Mouse (Mus musculus) heart, postnatal 36 days (tissue): Measurements from ENCODE around the gene Rsph3b. TPM values are rescaled to one million over a fixed set of nuclear protein-coding genes. Genes with fewer than 3 reads are reported as not detected.
"Not testable (repeated sequence)": the region's sequence is repeated elsewhere in the genome, so short reads cannot be mapped to it uniquely, and the experiment has no call there.

Source experiments
- DNase-seq, 2 experiments: peaks; one replicate each; pipeline ENCODE4 v3.0.0; 2021 to 2022
- intact Hi-C: fragments of 180-260 bp; cut with DNase I; formaldehyde crosslinking; loops from one replicate; pipeline ENCODE4 v1.15.1; 2025
- total RNA-seq, 2 experiments: library from RNA; stranded (reverse); gene quantifications; 2 replicates each; pipeline ENCODE4 v1.2.3; 2021

Rsph3b gene
- 10 to 100 TPM; 58.5 to 59.3 TPM for total RNA-seq

DNA sequence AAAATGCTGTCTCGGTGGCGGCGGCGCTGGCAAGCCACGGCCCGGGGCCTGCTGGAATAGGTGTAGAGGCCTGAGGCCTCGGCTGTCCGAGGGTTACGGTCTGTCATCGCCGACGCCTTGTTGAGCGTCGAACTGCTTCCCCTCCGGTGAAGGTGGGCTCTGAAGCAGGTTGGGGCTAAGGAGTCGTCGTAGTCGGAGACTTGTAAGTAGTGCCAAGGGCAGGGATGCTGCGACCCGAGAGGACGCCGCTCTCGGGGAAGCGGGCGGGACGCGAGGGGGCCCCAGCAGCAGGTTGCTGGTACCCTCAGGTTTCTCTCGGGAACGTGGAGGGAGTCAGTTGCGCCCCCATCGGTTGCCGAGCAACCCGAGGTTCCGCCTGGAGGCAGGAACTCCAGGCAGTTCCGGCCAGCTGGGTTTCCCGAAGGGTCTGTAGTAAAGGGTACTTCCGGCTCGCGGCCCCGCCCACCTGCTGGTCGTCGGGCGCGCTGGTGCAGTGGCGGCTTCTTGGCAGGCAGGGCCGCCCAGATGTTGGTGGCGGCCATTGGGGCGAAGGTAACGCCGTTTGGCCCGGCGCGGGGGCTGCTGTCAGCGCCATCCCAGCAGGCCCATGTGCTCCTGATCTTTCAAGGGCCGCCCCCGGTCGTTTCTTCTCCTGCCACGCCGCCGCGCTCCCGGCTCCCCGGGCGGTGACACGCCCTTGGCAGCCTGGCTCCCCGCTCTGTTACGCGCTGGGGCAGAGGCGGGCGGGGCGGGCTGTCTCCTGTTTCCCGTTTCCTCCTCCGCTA is at the start of gene Rsph3b:
Gene Rsph3b (minus strand): TSS at position 699 of the 785 bp plus-strand sequence.
- DNase-seq = peak; percentile 78 to 88
- intact Hi-C loops = not testable (repeated sequence)

DNA sequence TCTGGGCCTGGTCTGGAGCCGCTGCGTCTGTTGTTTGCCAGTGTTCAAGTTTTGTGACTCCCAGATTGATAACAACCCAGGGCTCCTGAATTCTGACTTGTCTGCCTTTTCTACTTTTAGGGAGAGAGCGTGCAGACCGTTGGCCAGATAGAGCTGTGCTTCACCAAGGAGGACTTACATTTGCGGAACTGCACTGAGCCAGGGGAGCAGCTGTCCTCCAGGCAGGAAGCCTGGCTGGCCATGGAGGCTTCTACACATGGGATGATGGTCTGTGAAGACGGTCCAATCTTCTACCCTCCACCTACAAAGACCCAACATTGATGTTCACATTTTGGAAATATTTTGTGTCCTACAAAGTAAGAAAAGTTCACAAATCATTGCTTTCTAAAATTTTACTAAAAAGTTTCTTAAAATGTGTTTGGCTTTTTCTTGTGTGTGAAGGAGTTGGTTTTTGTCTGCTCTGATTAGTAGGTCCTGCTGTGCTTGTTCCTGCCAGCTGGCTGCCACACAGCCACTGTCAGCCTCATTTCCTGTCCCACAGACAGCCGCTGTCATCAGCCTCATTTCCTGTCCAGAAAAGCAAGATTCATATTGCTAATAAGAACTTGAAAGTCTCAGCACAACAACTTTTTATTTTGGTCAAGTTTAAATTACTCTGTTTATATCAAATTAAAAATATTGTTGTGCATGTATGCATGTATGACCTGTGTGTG is 49.5 kb upstream of the Rsph3b start:
- DNase-seq, intact Hi-C loops: not testable (repeated sequence)

DNA sequence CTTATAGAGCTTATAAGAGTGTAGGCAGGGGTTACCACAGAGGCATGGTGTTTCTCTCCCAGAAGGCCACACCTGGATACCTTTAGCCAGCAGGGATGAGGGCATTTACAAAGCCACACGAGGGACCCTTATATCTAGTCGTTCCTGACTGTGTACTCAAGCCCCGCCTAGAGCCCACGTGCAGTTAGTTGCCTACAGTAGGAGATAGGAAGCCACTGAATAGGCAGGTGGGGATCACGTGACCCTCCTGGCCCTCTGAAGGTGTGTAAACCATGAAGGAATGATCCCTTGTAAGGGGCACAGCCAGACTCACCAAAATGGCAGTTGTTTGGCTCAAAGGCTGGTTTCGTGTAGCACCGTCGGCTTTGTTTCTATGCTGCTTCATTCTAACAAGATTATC is 48.3 kb upstream of the Rsph3b start:
- intact Hi-C loops, DNase-seq: not testable (repeated sequence)

DNA sequence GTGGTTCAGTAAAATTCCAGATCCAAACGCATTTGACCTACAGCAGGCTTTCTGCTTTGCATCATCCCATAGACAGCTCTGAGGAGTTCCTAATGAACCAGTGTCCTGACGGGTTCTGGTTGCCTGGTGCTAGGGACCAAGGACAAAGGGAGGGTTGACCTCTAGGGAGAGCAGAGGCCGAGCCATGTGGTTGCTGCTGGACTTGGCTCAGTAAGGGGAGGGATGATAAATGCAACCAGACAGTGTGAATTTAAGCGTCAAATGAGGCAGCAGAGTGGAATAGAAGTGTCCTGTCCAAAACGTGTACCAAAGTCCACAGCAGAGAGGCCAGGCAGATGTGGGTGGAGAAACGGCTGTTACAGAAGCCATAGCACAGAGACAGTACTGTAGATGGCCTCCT is 47.0 kb upstream of the Rsph3b start:
- intact Hi-C loops, DNase-seq: not testable (repeated sequence)

DNA sequence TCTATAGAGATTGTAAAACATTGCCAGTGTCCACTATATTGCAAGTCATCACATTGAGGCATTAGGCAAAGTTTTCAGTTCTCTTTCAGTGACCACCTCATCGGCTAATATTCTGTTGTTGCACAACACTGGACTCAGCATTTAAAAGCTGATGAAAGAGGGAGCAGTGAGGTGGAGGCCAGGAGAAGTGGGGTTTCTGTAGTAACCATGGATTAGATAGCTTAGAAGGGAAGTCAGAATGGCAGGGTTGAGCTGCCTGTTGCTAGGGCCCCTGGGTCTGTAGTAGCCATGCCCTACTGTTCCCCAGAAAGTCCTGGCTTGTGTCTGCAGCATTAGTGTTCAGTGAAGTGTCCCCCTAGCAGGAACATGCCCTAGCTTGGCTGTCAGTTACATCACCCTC is 37.6 kb upstream of the Rsph3b start:
- DNase-seq, intact Hi-C loops: not testable (repeated sequence)

DNA sequence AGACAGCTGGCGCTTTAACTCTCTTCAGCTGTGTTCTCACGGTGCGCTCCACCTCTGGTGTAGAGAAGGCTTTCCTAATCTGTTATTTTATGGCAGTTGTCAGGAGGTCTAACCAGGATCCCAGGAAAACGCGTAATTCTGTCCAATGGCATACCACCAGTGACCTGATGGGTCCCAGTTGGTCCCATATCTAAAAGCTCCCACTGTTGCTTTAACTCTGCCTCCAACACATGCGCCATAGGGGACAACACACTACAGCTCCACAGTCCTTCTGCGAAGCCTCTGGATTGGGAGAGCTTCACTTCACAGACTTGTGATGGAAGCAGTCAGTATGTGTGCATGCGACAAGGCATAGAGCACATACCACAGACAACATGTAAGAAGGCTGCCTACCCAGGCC is 31.7 kb upstream of the Rsph3b start:
- DNase-seq, intact Hi-C loops: not testable (repeated sequence)

DNA sequence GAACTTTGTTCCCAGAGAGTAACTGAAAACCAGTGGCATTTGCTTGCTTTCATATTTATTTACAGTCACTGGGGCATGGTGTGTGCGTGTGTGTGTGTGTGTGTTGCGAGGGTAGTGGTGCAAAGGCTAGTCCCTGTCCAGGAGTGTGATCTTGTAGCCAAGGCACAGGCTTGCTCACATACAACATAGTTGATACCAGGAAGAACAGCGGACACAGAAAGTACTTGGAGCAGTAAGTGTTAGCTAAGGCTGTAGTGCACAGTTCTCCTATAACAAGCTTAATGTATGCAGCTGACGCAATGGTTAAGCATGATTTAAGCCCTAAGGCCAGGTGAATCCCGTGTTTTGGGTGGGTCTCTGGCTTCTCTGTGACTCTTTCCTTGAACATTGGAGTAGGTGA is 30.9 kb upstream of the Rsph3b start:
- DNase-seq, intact Hi-C loops: not testable (repeated sequence)

DNA sequence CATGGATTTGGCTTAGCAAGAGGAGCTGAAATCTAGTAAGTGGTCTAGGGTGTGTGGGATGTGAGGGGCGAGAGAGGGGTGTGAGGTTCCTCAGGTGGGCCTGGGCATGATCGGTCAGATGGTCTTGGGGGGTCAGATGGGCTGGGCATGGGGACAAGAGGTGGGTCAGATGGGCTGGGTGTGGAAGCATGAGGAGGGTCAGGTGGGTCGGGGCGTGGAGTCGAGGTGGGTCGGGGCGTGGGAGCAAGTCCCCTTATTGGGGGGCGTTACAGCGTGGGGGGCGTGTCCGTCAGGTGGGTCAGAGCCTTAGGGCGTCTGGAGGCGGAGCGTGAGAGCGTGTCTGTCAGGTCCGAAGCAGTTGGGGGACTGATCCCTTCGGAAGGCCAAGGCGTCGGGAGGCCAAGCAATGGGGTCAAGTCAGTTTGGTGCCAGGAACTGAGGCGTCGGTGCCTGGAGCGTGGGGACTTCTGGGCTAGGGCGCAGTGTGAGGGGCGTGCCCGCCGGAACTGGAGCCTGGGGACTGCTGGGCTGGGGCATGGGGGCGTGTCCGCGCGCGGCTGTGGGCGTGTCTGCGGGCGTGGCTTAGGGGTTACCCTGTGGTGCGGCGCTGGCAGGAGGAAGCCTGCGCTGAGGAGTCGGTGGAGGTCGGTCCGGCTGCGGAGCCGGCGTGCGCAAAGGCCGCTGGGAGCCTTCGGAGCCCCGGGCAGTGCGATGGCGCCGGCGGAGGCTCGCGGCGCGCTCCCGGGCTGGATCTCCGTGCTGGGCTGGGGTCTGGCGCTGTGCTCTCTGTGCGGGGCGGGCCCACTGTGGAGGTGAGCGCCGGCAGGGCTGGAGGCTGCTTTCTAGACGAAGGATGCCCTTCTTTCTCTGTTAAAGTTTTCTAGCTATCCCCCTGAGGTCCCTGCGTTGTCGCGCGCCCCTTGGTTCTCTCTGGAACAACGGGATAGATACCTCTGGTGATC is 30.1 kb upstream of the Rsph3b start, which contains the start of gene Gm49721:
Gene Gm49721 (plus strand): TSS at position 618 of the 962 bp plus-strand sequence.
- peak; percentile 63 to 76 for DNase-seq
- intact Hi-C loops = not testable (repeated sequence)

DNA sequence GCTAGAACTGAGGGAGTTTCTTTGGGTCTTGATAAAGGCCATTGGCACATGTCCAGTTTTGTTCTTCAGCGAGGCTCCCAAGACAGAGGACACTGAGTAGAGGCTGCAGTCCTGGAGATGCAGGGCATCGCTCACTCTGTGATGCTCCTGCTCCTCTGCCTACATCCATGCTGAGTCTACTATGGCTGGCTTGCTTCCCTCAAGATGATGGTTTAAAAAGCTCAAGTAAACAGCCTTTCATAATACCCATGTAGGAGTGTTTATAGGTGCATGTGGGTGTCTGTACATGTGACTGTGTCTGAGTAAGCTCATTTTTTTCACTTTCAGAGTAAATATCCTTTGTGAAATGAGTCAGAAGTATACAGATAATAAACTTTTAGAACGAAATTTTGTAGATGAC is 26.5 kb upstream of the Rsph3b start:
- DNase-seq, intact Hi-C loops: not testable (repeated sequence)

DNA sequence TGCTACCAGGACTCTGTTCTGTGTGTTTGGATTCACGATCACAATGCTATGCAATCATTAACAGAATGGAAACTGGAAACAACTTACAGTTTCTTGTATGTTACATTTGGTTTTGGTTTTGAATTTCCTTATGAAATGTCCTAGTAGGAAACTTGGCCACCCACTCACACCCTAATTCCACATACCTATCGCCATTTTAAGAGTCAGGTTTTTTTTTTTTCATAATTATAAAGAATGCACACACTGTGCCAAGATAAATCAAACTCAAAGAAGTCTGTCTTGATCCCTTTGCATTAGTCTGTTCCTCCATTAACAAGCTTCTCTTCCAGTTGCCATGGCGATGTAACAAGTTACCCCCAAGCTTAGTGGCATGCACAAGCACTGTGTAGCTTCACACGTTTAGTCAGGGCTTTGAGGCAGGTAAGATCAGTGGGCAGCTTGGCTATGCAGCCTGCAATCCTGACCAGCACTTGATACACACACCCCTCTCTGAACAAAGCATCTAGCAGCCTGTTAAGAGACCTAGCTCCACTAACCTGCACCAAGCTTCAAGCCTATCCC is 24.4 kb upstream of the Rsph3b start:
- DNase-seq, intact Hi-C loops: not testable (repeated sequence)

DNA sequence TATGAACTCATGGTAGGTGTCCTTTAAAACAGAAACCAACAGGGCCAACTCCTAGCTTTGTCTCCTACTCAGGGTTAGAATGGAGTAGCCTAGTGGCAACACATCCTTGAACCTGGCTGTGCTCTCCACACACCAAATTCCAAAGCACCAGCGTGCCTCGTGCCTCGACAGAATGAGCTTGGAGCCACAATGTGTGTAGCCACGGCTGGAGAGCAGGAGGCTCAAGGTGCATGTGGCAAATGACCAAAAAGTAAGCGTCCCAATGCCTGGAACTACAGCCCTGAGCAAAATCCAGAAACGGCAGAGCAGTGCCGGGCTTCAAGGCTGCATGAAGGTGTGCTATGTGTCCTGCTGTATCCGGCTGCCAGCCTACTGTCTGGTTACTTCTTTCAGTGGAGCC is 22.8 kb upstream of the Rsph3b start:
- DNase-seq, intact Hi-C loops: not testable (repeated sequence)

DNA sequence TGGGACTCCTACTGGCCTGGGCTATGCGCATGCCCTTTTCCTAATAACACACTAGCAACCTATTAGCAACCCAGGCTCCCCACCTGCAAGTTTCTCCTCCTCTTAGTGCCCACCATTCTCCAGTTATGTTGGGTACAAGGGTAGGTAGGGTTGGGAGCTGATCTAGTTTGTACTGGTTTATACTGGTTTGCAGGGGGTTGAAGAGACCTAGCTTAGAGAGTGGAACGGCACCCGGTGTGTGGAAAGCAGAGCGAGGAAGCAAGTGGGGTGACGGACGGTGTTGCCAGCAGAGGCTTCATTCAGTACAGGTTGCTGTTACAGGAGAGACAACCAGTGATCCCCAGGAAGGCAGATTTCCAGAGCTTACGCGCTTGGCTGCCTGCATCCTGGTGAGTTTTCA is 21.9 kb upstream of the Rsph3b start, which contains the start of gene Rnaset2b:
Gene Rnaset2b (plus strand): TSS at position 301 of the 400 bp plus-strand sequence.
- intact Hi-C loops, DNase-seq: not testable (repeated sequence)

DNA sequence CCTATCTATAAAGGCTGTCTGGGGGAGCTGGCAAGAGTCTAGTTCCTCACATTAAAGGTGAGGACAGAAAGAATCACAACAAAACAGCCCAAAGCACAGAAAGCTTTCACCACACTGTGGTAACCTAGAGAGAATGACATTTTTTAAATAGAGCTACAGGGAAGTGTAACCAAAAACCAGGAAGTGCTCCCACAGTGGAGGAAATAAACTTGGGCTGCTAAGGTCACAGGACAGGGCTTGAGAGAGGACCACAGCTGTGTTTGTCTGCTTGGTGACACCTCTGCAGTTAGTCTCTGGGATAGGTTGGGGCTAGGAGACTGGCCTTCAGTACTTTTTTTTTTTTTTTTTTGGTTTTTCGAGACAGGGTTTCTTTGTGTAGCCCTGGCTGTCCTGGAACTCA is 19.2 kb upstream of the Rsph3b start:
- intact Hi-C loops, DNase-seq: not testable (repeated sequence)

DNA sequence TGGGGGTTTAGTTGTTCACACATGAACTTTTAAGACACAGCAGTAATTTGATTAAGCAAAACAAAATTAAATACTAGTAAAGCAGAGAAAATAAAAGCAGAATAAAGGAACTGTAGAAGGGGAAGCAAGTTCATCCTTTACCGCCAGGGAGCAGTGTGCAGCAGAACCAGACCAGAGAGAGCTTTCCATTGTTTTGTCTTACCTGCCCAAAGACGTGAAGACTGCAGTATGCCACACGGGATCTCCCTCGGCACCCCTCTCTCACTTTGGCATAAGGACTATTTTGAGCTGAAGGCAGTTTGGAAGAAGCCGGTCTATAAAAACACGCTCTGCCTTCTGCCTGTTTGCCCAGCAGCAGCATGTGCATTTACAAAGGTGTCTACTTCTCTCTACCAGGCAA is 16.9 kb upstream of the Rsph3b start:
- intact Hi-C loops, DNase-seq: not testable (repeated sequence)

DNA sequence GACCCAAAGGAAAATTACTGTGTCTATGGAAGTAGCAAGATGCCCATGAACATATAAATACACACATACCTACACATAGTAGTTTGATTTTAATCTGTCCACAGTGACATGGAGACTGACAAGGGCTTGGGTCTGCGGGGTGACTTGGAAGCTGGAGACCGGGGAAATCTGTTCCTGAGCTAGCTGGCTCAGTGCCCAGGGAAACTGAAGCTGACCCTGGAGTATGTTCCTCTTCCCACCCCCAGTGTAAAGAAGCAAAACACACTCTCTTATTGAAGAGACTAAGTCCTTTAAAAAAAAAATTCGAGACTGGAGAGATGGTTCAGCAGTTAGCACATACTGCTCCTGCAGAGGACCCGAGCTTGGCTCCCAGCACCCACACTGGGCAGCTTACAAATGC is 14.5 kb upstream of the Rsph3b start:
- DNase-seq, intact Hi-C loops: not testable (repeated sequence)

DNA sequence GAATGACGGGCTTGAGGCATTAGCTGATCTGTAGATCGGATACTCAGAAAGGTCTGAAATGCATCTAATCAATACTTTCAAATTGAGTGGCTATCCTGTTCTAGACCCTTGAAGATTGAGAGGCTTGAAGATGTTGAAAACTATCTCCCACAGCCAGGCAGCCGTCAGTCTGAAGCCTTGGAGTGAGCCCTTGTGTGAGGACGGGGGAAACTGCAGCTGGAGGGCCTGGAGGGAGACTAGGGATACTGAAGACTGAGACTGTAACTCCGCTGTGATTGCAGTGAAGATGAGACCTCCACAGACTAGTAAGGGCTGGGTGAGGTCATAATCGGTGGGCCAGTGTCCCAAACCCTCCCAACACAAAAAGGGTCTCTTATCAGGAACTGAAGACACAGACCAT is 13.9 kb upstream of the Rsph3b start:
- DNase-seq, intact Hi-C loops: not testable (repeated sequence)

DNA sequence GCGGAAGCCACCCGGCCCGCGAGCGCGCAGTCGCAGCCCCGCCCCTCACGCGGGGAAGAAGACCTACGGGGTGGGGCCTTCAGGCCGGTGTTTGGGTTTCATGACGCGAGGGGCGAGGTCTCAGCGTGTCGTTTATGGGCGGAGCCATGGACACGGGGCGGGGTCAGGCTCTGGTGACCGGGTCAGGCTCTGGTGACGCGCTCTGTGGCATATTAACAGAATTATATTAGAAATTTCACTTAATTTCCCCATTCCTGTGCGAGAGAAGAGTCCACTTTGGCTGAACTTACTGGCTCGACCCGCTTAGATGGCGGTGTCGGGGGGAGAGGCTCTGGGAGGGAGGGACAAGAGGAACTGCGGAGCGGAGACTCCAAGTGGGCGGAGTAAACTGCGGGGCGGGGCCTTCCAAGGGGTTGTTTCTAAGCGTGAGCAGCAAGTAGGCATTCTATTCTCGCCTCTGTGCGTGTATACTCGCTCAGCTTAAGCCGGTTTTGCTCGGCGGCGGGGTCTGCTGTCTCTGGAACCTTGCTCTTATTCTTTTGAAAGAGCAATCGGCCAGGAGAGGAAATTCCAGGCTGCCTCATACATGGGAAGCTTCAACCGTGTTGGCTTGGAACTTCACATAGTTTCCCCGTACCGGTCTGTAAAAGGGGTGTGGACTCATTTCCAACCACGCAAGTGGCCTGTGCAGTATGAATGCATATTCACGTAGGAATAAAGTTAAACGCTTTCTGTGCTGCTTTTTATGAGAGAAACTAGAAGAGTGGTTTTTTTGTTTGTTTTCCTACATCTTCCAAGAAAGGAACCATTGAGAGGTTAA is 12.9 kb upstream of the Rsph3b start:
- DNase-seq = peak; percentile 20 to 78
- intact Hi-C loops = not testable (repeated sequence)

DNA sequence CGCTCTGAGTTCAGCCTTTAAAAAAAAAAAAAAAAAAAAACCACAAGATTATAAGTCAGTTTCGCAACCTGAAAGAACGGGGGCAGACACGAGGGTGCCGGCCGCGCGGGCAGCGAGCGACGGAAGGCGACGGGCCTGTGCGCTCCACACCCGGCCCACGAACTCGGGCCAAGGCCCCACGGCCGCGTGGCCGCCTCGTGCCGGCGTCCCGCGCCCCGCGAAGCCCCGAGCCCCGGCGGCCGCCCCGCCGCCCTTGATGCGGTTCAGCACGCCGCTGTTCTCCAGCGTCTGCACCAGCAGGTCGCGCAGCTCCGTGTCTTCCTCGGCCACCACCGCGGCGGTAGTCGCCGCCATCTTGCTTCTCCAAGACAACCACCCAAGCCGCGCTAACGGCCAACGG is 12.3 kb upstream of the Rsph3b start, which contains the start of gene Tagap1:
Gene Tagap1 (minus strand): TSS at position 381 of the 400 bp plus-strand sequence.
- intact Hi-C loops = not testable (repeated sequence)
- peak; percentile 39 to 71 for DNase-seq

DNA sequence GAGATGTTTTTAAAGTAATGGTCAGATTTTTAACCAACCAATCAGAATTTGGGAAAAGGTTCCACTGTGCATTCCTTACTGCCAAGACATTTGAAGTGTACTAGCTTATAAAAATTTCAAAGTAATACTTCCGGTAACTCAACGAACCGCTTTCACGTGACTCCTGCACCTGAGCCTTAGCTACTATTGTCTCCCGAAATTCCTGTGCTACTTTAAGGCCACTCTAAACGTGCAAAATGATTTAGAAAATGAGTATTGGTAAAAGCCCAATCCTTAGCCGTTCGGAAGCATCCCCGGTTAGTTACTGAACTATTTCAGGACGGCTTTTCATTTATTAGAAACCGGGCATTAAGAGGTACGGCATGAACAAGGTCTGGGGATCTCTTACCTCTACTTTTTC is 11.9 kb upstream of the Rsph3b start:
- DNase-seq, intact Hi-C loops: not testable (repeated sequence)
